ENCODE assay signal across 9 mouse cellular contexts in genomic region chr4:45082951-45083350, GRCm38 (mm10). TPM values are rescaled to one million over a fixed set of nuclear protein-coding genes. Genes with fewer than 3 reads are reported as not detected.
DNase-seq lines count a peak whose midpoint lies in the region; ATAC-seq lines count a peak whose summit lies in the region.
"Had no signal": no experiment of that assay in that cellular context is flagged by ENCODE, and none has a peak within 500 bp of the region (broad histone marks: within the 10 kb centered on the region; RNA-seq: fewer than 3 reads in every experiment).

No protein-coding gene starts in this region.

- 67% methylated on average over 9 of the region's 9 CpGs for WGBS in heart, embryonic 14.5 days
- WGBS in embryonic facial prominence, embryonic 10.5 days: 83% methylated on average over 9 of the region's 9 CpGs
- WGBS in hindbrain, embryonic 14.5 days: 48% methylated on average over 9 of the region's 9 CpGs
- WGBS in midbrain, embryonic 14.5 days: 61% methylated on average over 9 of the region's 9 CpGs

- H3K27me3 ChIP-seq in heart, embryonic 14.5 days (ENCODE audit: control insufficient read depth, insufficient read depth, low read length): no peaks in the 10 kb centered on the region
- H3K27me3 ChIP-seq in embryonic facial prominence, embryonic 10.5 days (replicated peaks; ENCODE audit: low read depth, poor library complexity, severe bottlenecking): no peaks in the 10 kb centered on the region
- no peaks in the 10 kb centered on the region for H3K27me3 ChIP-seq in hindbrain, embryonic 14.5 days (ENCODE audit: control insufficient read depth, insufficient read depth, low read length)
- no peaks in the 10 kb centered on the region for H3K27me3 ChIP-seq in midbrain, embryonic 14.5 days (ENCODE audit: control insufficient read depth, insufficient read depth, low read length)

- intact Hi-C loops in heart, postnatal 14 days (cut with DNase I): loop anchor here (5.0 kb wide), 1 partner anchor 66 kb away; the partner anchor contains the start of gene Polr1e

- no peaks in the 10 kb centered on the region for H3K9me3 ChIP-seq in heart, embryonic 14.5 days (ENCODE audit: control insufficient read depth, low read length)
- no peaks in the 10 kb centered on the region for H3K9me3 ChIP-seq in embryonic facial prominence, embryonic 10.5 days
- no peaks in the 10 kb centered on the region for H3K9me3 ChIP-seq in hindbrain, embryonic 14.5 days (ENCODE audit: control insufficient read depth, low read length)
- no peaks in the 10 kb centered on the region for H3K9me3 ChIP-seq in midbrain, embryonic 14.5 days (ENCODE audit: control insufficient read depth, low read length)

- DNase-seq in heart, postnatal 14 days: no peak
- DNase-seq in embryonic facial prominence, embryonic 10.5 days (ENCODE audit: low spot score): no peak
- DNase-seq in hindbrain, embryonic 14.5 days (ENCODE audit: low spot score): no peak
- DNase-seq in midbrain, embryonic 14.5 days: peak; percentile 56
- DNase-seq in ovary, postnatal 36 days (ENCODE audit: low spot score): no peak
- DNase-seq in cerebellum, postnatal 25 days: no peak
- no peak for DNase-seq in B cell, adult 2 months
- DNase-seq: embryo, embryonic 11 days had no signal

- ATAC-seq in heart, embryonic 14.5 days (ENCODE audit: insufficient number of reproducible peaks, insufficient read depth, low FRiP score, low read depth): no peak
- no peak for ATAC-seq in hindbrain, embryonic 14.5 days (ENCODE audit: low FRiP score)
- no peak for ATAC-seq in midbrain, embryonic 14.5 days (ENCODE audit: low FRiP score, low TSS enrichment)

- peaks cover 16 to 19% of the 10 kb centered on the region in 2 experiments for H3K4me1 ChIP-seq in heart, embryonic 14.5 days (ENCODE audit: control insufficient read depth in 2 of 2, insufficient read depth in 2 of 2, low read length in 2 of 2)
- peaks cover 25% of the 10 kb centered on the region for H3K4me1 ChIP-seq in embryonic facial prominence, embryonic 10.5 days
- peaks cover 11% of the 10 kb centered on the region for H3K4me1 ChIP-seq in hindbrain, embryonic 14.5 days (replicated peaks; ENCODE audit: control insufficient read depth, insufficient read depth, low read length)
- peaks cover 13% of the 10 kb centered on the region; the same call in 1 of the 2 replicates for H3K4me1 ChIP-seq in midbrain, embryonic 14.5 days (ENCODE audit: control insufficient read depth, insufficient read depth, low read length)

- H3K36me3 ChIP-seq in heart, embryonic 14.5 days (ENCODE audit: control insufficient read depth, insufficient read depth, low read length): peaks cover 5% of the 10 kb centered on the region; the same call in 1 of the 2 replicates
- peaks cover 18% of the 10 kb centered on the region for H3K36me3 ChIP-seq in embryonic facial prominence, embryonic 10.5 days (replicated peaks)
- H3K36me3 ChIP-seq in hindbrain, embryonic 14.5 days (replicated peaks; ENCODE audit: control insufficient read depth, insufficient read depth): no peaks in the 10 kb centered on the region
- no peaks in the 10 kb centered on the region for H3K36me3 ChIP-seq in midbrain, embryonic 14.5 days (ENCODE audit: control insufficient read depth, insufficient read depth, low read length)

- peak overlapping the region; percentile 97 for H3K9ac ChIP-seq in heart, embryonic 14.5 days (ENCODE audit: low read length)
- peak overlapping the region; percentile 97 for H3K9ac ChIP-seq in hindbrain, embryonic 14.5 days
- H3K9ac ChIP-seq in midbrain, embryonic 14.5 days (replicated peaks; ENCODE audit: low read length): peak overlapping the region; percentile 90

- H3K27ac ChIP-seq in heart, embryonic 14.5 days (replicated peaks in 1 of 2; ENCODE audit: control insufficient read depth in 1 of 2, insufficient read depth in 1 of 2, low read depth in 2 of 2, low read length in 2 of 2): peak overlapping the region; percentile 56 to 58
- H3K27ac ChIP-seq in embryonic facial prominence, embryonic 10.5 days (replicated peaks): no peak overlapping the region
- peak overlapping the region; percentile 79 for H3K27ac ChIP-seq in hindbrain, embryonic 14.5 days
- peak overlapping the region; percentile 72 for H3K27ac ChIP-seq in midbrain, embryonic 14.5 days (replicated peaks; ENCODE audit: low read depth, low read length)

- H3K4me2 ChIP-seq in heart, embryonic 14.5 days (ENCODE audit: low read length): peak overlapping the region; percentile 89
- peak overlapping the region; percentile 75 for H3K4me2 ChIP-seq in hindbrain, embryonic 14.5 days (replicated peaks)
- H3K4me2 ChIP-seq in midbrain, embryonic 14.5 days (ENCODE audit: low read length): peak overlapping the region; percentile 68

- H3K4me3 ChIP-seq in heart, embryonic 14.5 days (ENCODE audit: control insufficient read depth in 1 of 2, insufficient read depth in 1 of 2, low read depth in 1 of 2, low read length in 2 of 2): peak overlapping the region; percentile 89 to 97
- H3K4me3 ChIP-seq in embryonic facial prominence, embryonic 10.5 days: peak overlapping the region; percentile 94
- peak overlapping the region; percentile 98 for H3K4me3 ChIP-seq in hindbrain, embryonic 14.5 days (replicated peaks; ENCODE audit: low read length)
- H3K4me3 ChIP-seq in midbrain, embryonic 14.5 days (replicated peaks; ENCODE audit: low read depth, low read length): peak overlapping the region; percentile 86

RNA-seq across cellular contexts. Expression of gene Fbxo10, which starts 1.5 kb away (rescaled TPM):
- 12.5 and 14.5 TPM in 2 replicates for polyA plus RNA-seq in heart, embryonic 14.5 days (2014; fragmentation: Nextera tagmentation; extraction: Ambion mirVana)
- 10 to 100 TPM; 12.2 to 12.8 TPM for total RNA-seq in heart, postnatal 14 days (2021)
- polyA plus RNA-seq in embryonic facial prominence, embryonic 10.5 days (2016; fragmentation: Nextera tagmentation; extraction: Ambion mirVana): 16.4 and 16.9 TPM in 2 replicates
- 14.4 and 14.6 TPM in 2 replicates for polyA plus RNA-seq in hindbrain, embryonic 14.5 days (2014; fragmentation: Nextera tagmentation; extraction: Ambion mirVana)
- polyA plus RNA-seq in midbrain, embryonic 14.5 days (2014; fragmentation: Nextera tagmentation; extraction: Ambion mirVana): 10.5 and 11.2 TPM in 2 replicates

RNA-seq across cellular contexts. Expression of gene Tomm5, which starts 25.0 kb away (rescaled TPM):
- 247 and 250 TPM in 2 replicates for polyA plus RNA-seq in heart, embryonic 14.5 days (2014; fragmentation: Nextera tagmentation; extraction: Ambion mirVana)
- total RNA-seq in heart, postnatal 14 days (2021): 100 to 1,000 TPM; 161 to 183 TPM
- polyA plus RNA-seq in embryonic facial prominence, embryonic 10.5 days (2016; fragmentation: Nextera tagmentation; extraction: Ambion mirVana): 227 and 234 TPM in 2 replicates
- polyA plus RNA-seq in hindbrain, embryonic 14.5 days (2014; fragmentation: Nextera tagmentation; extraction: Ambion mirVana): 166 and 176 TPM in 2 replicates
- 157 and 179 TPM in 2 replicates for polyA plus RNA-seq in midbrain, embryonic 14.5 days (2014; fragmentation: Nextera tagmentation; extraction: Ambion mirVana)
